Mouse (Mus musculus): ENCODE results near the gene Med16. TPM values are rescaled to one million over a fixed set of nuclear protein-coding genes. Genes with fewer than 3 reads are reported as not detected.

The Med16 gene
- total RNA-seq, 1 experiment, result 21.0 TPM

DNA sequence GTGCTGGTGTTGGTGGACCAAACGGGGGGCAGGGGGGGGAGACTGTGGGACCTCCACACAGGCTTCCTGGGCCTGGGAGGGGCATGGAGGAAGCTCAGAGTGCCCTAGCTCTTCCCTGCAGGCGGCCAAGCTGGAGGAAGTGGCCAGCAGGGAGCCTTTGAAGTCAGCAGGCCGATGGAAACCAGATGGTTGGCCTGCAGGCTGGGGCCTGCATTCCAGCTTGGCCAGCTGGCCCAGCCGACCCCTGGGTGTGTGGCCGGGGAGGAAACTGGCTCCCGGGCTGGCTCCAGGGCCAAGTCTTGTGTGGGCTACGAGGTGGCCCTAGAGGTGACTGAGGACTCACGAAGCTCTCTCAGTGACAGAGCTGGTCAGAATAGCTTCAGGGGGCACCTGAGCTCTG, 24.0 kb upstream of the Med16 start:
- Histone ChIP-seq H3K4me1 (ENCODE audit: control insufficient read depth in 2 of 2, insufficient read depth in 2 of 2, low read length in 2 of 2, poor library complexity in 1 of 2) (peaks cover 0 to 6% of the 10 kb centered on the region in 2 experiments; a peak in 1 of 4 replicates), H3K9me3 (ENCODE audit: control insufficient read depth, insufficient read depth, low read depth, low read length) (no peaks in the 10 kb centered on the region), H3K4me3 (ENCODE audit: insufficient read depth in 1 of 2, low read depth in 1 of 2, low read length in 2 of 2, poor library complexity in 1 of 2, severe bottlenecking in 1 of 2) (no peak overlapping the region), H3K36me3 (ENCODE audit: control insufficient read depth, insufficient read depth, low read length, poor library complexity, severe bottlenecking) (no peaks in the 10 kb centered on the region), H3K27ac (ENCODE audit: insufficient read depth, low read depth, low read length, poor library complexity, severe bottlenecking) (no peak overlapping the region), H3K9ac (ENCODE audit: insufficient read depth, low read depth, low read length, poor library complexity, severe bottlenecking) (no peak overlapping the region)
- in situ Hi-C loops (cut with MboI; ENCODE audit: low sequenced_read_pairs in 2 of 2, unreplicated experiment in 2 of 2), result no loop called here
- DNase-seq (ENCODE audit: low read depth, low spot score), result no peak
- no peak for TF ChIP-seq ZNF384 (IDR thresholded peaks at IDR 0.05; ENCODE audit: low read depth, low read length)
- TF ChIP-seq HCFC1 (IDR thresholded peaks at IDR 0.05; ENCODE audit: borderline replicate concordance, insufficient read depth, low read length), result no peak
- no peak for TF ChIP-seq ZC3H11A (IDR thresholded peaks at IDR 0.05; ENCODE audit: borderline replicate concordance, low read depth, low read length)
- no peak for TF ChIP-seq CHD2 (IDR thresholded peaks at IDR 0.05; ENCODE audit: low read depth, low read length)
- no peak for TF ChIP-seq MAFK (IDR thresholded peaks at IDR 0.05; ENCODE audit: insufficient read depth, low read depth, low read length)

- H3K4me3 ChIP-seq (ENCODE audit: insufficient read depth in 1 of 2, low read depth in 1 of 2, low read length in 2 of 2, poor library complexity in 1 of 2, severe bottlenecking in 1 of 2), result no peak overlapping the region
- peaks cover 0 to 6% of the 10 kb centered on the region in 2 experiments; a peak in 1 of 4 replicates for H3K4me1 ChIP-seq (ENCODE audit: control insufficient read depth in 2 of 2, insufficient read depth in 2 of 2, low read length in 2 of 2, poor library complexity in 1 of 2)
- H3K27ac ChIP-seq (ENCODE audit: insufficient read depth, low read depth, low read length, poor library complexity, severe bottlenecking), result no peak overlapping the region
- no peaks in the 10 kb centered on the region for H3K9me3 ChIP-seq (ENCODE audit: control insufficient read depth, insufficient read depth, low read depth, low read length)
- no peak overlapping the region for H3K9ac ChIP-seq (ENCODE audit: insufficient read depth, low read depth, low read length, poor library complexity, severe bottlenecking)
- no peak for TF ChIP-seq HCFC1 (IDR thresholded peaks at IDR 0.05; ENCODE audit: borderline replicate concordance, insufficient read depth, low read length)
- TF ChIP-seq CHD2 (IDR thresholded peaks at IDR 0.05; ENCODE audit: low read depth, low read length), result no peak
- TF ChIP-seq ZNF384 (IDR thresholded peaks at IDR 0.05; ENCODE audit: low read depth, low read length), result no peak
- TF ChIP-seq ZC3H11A (IDR thresholded peaks at IDR 0.05; ENCODE audit: borderline replicate concordance, low read depth, low read length), result no peak
- TF ChIP-seq MAFK (IDR thresholded peaks at IDR 0.05; ENCODE audit: insufficient read depth, low read depth, low read length), result no peak
- no peak for DNase-seq (ENCODE audit: low read depth, low spot score)
- no peaks in the 10 kb centered on the region for H3K36me3 ChIP-seq (ENCODE audit: control insufficient read depth, insufficient read depth, low read length, poor library complexity, severe bottlenecking)
- in situ Hi-C loops (cut with MboI; ENCODE audit: low sequenced_read_pairs in 2 of 2, unreplicated experiment in 2 of 2), result no loop called here
Observed at GRCm38 (mm10) chr10:79931797-79932196, 23.1 kb upstream of the Med16 start.

DNA sequence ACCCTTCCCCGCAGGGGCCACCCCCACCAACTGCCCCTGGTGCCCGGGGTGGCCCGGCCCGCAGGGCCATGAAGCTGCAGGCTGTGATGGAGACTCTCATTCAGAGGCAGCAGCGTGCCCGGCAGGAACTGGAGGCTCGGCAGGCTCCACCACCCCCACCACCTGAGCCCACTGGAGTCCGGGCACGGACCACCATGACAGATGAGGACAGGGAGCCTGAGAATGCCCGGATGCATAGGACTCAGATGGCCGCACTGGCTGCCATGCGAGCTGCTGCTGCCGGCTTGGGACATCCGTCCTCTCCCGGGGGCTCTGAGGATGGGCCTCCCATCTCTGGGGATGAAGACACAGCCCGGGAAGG, 22.1 kb upstream of the Med16 start:
- in situ Hi-C loops (cut with MboI; ENCODE audit: low sequenced_read_pairs in 2 of 2, unreplicated experiment in 2 of 2), result no loop called here
- no peak overlapping the region for H3K9ac ChIP-seq (ENCODE audit: insufficient read depth, low read depth, low read length, poor library complexity, severe bottlenecking)
- H3K4me1 ChIP-seq (ENCODE audit: control insufficient read depth in 2 of 2, insufficient read depth in 2 of 2, low read length in 2 of 2, poor library complexity in 1 of 2), result peaks cover 0 to 8% of the 10 kb centered on the region in 2 experiments; a peak in 1 of 4 replicates
- no peak for DNase-seq (ENCODE audit: low read depth, low spot score)
- H3K27ac ChIP-seq (ENCODE audit: insufficient read depth, low read depth, low read length, poor library complexity, severe bottlenecking), result no peak overlapping the region
- H3K9me3 ChIP-seq (ENCODE audit: control insufficient read depth, insufficient read depth, low read depth, low read length), result no peaks in the 10 kb centered on the region
- no peaks in the 10 kb centered on the region for H3K36me3 ChIP-seq (ENCODE audit: control insufficient read depth, insufficient read depth, low read length, poor library complexity, severe bottlenecking)
- no peak overlapping the region for H3K4me3 ChIP-seq (ENCODE audit: insufficient read depth in 1 of 2, low read depth in 1 of 2, low read length in 2 of 2, poor library complexity in 1 of 2, severe bottlenecking in 1 of 2)
- TF ChIP-seq ZNF384 (IDR thresholded peaks at IDR 0.05; ENCODE audit: low read depth, low read length) (no peak), HCFC1 (IDR thresholded peaks at IDR 0.05; ENCODE audit: borderline replicate concordance, insufficient read depth, low read length) (no peak), CHD2 (IDR thresholded peaks at IDR 0.05; ENCODE audit: low read depth, low read length) (no peak), MAFK (IDR thresholded peaks at IDR 0.05; ENCODE audit: insufficient read depth, low read depth, low read length) (no peak), ZC3H11A (IDR thresholded peaks at IDR 0.05; ENCODE audit: borderline replicate concordance, low read depth, low read length) (no peak)

- Histone ChIP-seq H3K9me3 (ENCODE audit: control insufficient read depth, insufficient read depth, low read depth, low read length) (no peaks in the 10 kb centered on the region), H3K36me3 (ENCODE audit: control insufficient read depth, insufficient read depth, low read length, poor library complexity, severe bottlenecking) (no peaks in the 10 kb centered on the region), H3K4me1 (ENCODE audit: control insufficient read depth in 2 of 2, insufficient read depth in 2 of 2, low read length in 2 of 2, poor library complexity in 1 of 2) (peaks cover 0 to 6% of the 10 kb centered on the region in 2 experiments; a peak in 1 of 4 replicates), H3K9ac (ENCODE audit: insufficient read depth, low read depth, low read length, poor library complexity, severe bottlenecking) (no peak overlapping the region), H3K27ac (ENCODE audit: insufficient read depth, low read depth, low read length, poor library complexity, severe bottlenecking) (no peak overlapping the region), H3K4me3 (ENCODE audit: insufficient read depth in 1 of 2, low read depth in 1 of 2, low read length in 2 of 2, poor library complexity in 1 of 2, severe bottlenecking in 1 of 2) (no peak overlapping the region)
- in situ Hi-C loops (cut with MboI; ENCODE audit: low sequenced_read_pairs in 2 of 2, unreplicated experiment in 2 of 2), result no loop called here
- TF ChIP-seq HCFC1 (IDR thresholded peaks at IDR 0.05; ENCODE audit: borderline replicate concordance, insufficient read depth, low read length) (no peak), MAFK (IDR thresholded peaks at IDR 0.05; ENCODE audit: insufficient read depth, low read depth, low read length) (no peak), ZNF384 (IDR thresholded peaks at IDR 0.05; ENCODE audit: low read depth, low read length) (no peak), ZC3H11A (IDR thresholded peaks at IDR 0.05; ENCODE audit: borderline replicate concordance, low read depth, low read length) (no peak), CHD2 (IDR thresholded peaks at IDR 0.05; ENCODE audit: low read depth, low read length) (no peak)
- no peak for DNase-seq (ENCODE audit: low read depth, low spot score)
Observed at GRCm38 (mm10) chr10:79929967-79930825, 21.5 kb upstream of the Med16 start.
